Mouse (Mus musculus) embryonic stem cell, embryonic (primary cell): Measurements from ENCODE around the gene Tex36.

Source experiments
- CTCF ChIA-PET, 4 experiments: fragments of 300-600 bp in 2 of 4; fragments of 350-600 bp in 2 of 4; sonication (Branson Sonifier 250); formaldehyde crosslinking; loops; one replicate each; lab custom pipeline; 2022; ENCODE audit warnings: inconsistent platforms in 2 of 4; lab: Charles Lee
- POLR2A ChIA-PET, 4 experiments: fragments of 300-600 bp in 2 of 4; fragments of 350-600 bp in 2 of 4; sonication (Branson Sonifier 250); formaldehyde crosslinking; loops; one replicate each; lab custom pipeline; 2022; ENCODE audit warnings: antibody characterized with exemption in 4 of 4, inconsistent platforms in 1 of 4; lab: Charles Lee

Gene Tex36

DNA sequence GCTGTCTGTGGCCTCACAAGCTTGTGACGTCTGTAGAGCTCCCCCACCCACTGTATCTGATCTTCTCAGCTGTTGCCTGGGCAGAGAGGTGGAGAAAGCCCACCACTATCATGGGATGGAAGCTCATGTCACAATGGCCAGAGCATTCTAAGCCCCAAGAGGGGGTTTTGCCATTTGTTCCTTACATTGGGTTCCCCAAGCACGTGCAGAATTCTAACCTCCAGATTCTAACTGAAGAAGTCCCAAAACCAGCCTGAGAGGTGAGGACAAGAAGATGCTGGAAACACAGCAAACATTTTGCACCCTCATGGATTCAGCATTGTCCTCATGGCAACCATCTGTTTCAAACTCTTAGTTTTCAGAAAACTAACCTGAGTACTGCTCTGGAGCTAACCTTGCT lies at the start of gene Tex36:
Gene Tex36, minus strand, starts transcription at position 101 of the 400 bp plus-strand sequence.
- ChIA-PET CTCF (interaction anchor here in 2 of 4 experiments (0.6 to 0.7 kb wide), 2 partner anchors 740 to 1022 kb away, joined by 3 to 10 read pairs; no protein-coding TSS in a partner anchor), POLR2A (interaction anchor here in 1 of 4 experiments (0.5 kb wide), 1 partner anchor 96 kb away, joined by 3 read pairs; no protein-coding TSS in a partner anchor)

GRCm38 (mm10) chr7:133645716-133646115 lies 43.8 kb upstream of the Tex36 start:
- ChIA-PET POLR2A (interaction anchor here in 3 of 4 experiments (0.9 to 5.5 kb wide), 3 partner anchors 8 to 9 kb away, joined by 4 to 21 read pairs (median 5); partner anchors contain the start of gene Edrf1 (in 3 of the 3)), CTCF (no interaction called here)

DNA sequence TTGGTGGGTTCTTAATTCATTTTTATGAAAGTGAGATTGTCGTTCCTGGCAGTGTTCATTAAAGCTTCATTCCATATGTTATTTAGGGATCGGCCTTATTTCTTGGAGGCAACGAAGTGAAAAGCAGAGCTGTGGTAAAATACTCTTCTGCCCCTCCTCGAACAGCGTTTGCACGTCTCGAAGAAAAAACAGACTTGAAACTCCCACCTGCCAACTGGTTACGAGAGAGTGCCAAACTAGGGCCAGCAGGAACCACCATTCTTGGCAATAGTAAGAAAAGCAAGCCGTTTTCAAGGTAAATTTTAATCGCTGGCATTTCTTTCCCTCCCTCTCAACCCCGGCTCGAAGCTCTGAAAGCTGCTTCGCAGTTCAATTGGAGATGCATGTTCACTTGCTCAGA lies 36.9 kb upstream of the Tex36 start:
- CTCF ChIA-PET, result interaction anchor here in 1 of 4 experiments (0.7 kb wide), 1 partner anchor 236 kb away, joined by 3 read pairs; no protein-coding TSS in a partner anchor
- POLR2A ChIA-PET, result interaction anchor here (0.6 to 6.1 kb wide), 23 partner anchors 10 to 903 kb away, joined by 3 to 71 read pairs (median 4); partner anchors contain the start of gene Fank1 (in 1 of the 4)

DNA sequence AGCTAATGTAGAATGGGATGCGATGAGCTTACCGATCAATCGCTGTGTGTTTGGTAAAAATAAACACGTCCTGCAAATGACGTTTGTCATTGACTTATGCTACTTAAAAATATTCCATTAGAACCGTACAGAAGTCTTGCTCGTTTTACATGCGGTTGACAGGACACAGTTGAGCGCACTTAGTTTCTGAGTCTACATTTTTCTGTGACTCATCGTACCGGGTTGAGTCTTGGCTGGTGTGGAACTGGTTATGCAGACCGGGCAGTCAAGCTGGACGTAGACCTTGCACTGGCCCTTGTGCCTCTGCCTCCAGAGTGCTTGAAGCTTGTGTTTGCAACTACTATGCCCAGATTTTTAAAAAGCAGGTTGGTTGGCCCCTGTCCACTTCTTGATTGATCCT lies 36.3 kb upstream of the Tex36 start:
- POLR2A ChIA-PET, result interaction anchor here (0.6 to 6.1 kb wide), 40 partner anchors 10 to 903 kb away, joined by 3 to 71 read pairs (median 6); partner anchors contain the start of genes Fank1 (in 2 of the 4), Uros (in 1 of the 4) and Zranb1 (in 1 of the 4)
- CTCF ChIA-PET, result interaction anchor here in 3 of 4 experiments (0.6 to 1.7 kb wide), 4 partner anchors 35 to 577 kb away, joined by 3 to 17 read pairs (median 4); no protein-coding TSS in a partner anchor

- CTCF ChIA-PET, result interaction anchor here (0.6 to 2.1 kb wide), 32 partner anchors 15 to 1513 kb away, joined by 3 to 17 read pairs (median 4); partner anchors contain the start of gene Fank1 (in 1 of the 4)
- POLR2A ChIA-PET, result interaction anchor here (0.6 to 6.1 kb wide), 132 partner anchors 8 to 1321 kb away, joined by 3 to 71 read pairs (median 4); partner anchors contain the start of genes Abraxas2 (in 2 of the 4), Fank1 (in 2 of the 4), Fgfr2 (in 2 of the 4) and Zranb1 (in 2 of the 4)
Observed at GRCm38 (mm10) chr7:133637361-133638305, 35.7 kb upstream of the Tex36 start, which contains the start of gene Edrf1. TSS of gene Edrf1 (plus strand) at chr7:133637543.

GRCm38 (mm10) chr7:133636738-133637352 lies 34.9 kb upstream of the Tex36 start:
- POLR2A ChIA-PET, result interaction anchor here (0.5 to 6.1 kb wide), 148 partner anchors 8 to 1321 kb away, joined by 3 to 71 read pairs (median 4); partner anchors contain the start of genes Fgfr2 (in 3 of the 4), Abraxas2 (in 2 of the 4), Fank1 (in 2 of the 4) and Zranb1 (in 2 of the 4)
- CTCF ChIA-PET, result interaction anchor here (0.5 to 2.1 kb wide), 52 partner anchors 12 to 1652 kb away, joined by 3 to 17 read pairs (median 4); partner anchors contain the start of gene Fam196a (in 1 of the 4)

DNA sequence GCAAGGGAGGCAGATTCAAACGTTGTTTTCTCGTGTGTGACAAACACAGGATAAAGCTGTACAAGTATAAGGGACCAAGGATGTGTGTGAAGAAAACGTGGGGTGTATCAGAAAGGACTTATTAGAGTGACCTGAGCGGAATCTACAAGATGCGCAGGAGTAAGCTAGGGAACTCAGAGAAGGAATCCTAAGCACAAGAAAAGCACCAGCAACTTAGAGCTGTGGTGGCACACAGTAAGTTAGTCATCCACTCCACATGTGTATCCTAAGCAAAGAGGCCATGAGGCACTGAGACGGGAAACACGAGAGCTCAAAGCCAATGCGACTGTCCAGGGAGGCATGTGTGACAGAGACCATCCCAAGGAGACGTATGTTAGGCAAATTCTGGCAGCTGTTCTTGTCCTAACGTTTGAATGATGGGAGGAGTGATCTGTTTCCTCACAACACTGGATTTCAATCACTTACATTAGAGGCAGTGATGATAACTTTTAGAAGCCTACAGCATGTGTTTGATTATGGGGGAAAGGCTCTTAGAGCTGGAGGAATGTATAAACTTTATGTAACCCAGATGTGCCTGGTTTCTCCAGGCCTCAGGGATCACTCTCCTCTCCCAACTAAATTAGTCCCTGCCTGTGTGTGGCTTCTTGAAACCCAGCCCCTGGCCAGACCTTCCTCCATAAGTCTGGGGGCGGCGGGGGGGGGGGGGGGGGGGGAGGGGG lies 33.1 kb upstream of the Tex36 start:
- ChIA-PET POLR2A (interaction anchor here in 3 of 4 experiments (0.5 to 6.1 kb wide), 7 partner anchors 10 to 647 kb away, joined by 3 to 71 read pairs (median 4); no protein-coding TSS in a partner anchor), CTCF (interaction anchor here in 2 of 4 experiments (1.0 to 1.2 kb wide), 2 partner anchors 79 to 824 kb away, joined by 4 to 5 read pairs; no protein-coding TSS in a partner anchor)

- POLR2A ChIA-PET, result no interaction called here
- CTCF ChIA-PET, result no interaction called here
Observed at GRCm38 (mm10) chr7:133632476-133632875, 30.5 kb upstream of the Tex36 start.

DNA sequence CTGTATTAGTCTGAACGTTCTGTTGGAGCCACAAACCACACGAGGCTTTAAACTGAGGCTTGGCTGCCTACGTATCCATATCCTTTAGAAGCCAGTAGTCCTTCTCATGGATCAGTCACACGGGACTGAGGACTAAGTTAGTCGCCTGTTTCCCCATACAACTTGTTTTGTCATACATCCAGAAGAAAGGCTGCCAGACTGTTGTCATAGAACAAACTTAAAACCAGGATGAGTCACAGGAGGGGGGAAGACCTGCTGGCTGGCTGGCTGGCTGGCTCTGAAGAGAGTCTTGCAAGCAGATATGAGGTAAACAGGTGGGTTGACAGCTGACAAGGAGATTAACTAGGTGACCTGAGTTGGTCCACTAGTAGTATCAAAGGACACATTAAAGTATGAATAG lies 28.9 kb upstream of the Tex36 start:
- ChIA-PET POLR2A (no interaction called here), CTCF (no interaction called here)

DNA sequence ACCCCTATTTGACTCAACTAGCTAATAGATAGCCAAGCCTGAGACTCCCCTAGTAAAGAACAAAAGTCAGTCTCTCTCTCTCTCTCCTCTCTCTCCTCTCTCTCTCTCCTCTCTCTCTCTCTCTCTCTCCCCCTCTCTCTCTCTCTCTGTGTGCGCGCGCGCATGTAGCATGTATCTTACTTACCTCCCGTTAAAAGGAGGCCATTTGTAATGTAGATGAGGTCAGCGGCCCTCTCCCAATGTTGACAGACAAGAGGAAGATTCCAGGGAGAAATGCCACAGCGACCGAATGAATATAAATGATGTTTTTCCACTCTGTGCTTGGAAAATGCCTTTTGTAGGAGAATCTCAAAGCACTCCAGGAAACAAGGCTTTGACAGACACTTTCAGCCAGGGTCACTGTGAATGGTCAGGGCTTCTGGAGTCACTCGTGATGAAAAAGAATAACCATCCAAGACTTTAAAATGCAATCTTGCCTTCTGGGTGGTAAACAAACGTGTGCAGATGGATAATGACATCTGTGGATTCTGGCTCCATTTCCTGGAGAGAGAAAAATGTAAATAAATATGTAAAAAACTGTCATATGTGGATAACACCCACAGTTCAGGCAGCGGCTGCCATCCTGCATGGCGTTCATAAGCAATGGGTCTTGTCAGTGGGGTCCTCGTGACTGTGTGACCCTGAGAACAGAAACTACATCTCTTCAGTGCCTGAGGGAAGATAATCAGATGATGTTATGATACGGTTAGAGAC lies 25.4 kb upstream of the Tex36 start:
- POLR2A ChIA-PET, result interaction anchor here in 1 of 4 experiments (1.3 kb wide), 1 partner anchor 13 kb away, joined by 3 read pairs; no protein-coding TSS in a partner anchor
- CTCF ChIA-PET, result no interaction called here

DNA sequence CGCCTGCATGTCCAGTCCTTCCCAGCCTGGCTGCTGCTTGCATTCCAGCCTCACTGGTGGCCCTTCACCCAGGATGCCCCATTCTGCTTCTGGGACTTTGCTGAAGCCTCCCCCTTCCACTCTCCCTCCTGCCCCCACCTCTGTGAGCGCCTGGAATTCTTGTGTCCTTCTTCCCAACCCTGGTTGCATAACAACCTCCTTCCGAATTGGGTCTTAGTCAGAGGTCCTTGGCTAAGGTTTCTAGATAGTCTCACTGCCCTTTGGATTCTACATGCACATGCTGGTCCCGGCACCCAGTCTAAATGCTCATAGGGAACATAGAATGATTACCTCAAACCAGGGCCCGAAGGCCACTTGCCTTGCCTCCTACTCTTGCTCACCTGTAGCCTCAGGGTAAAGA lies 21.3 kb upstream of the Tex36 start:
- CTCF ChIA-PET, result no interaction called here
- POLR2A ChIA-PET, result interaction anchor here in 1 of 4 experiments (1.2 kb wide), 1 partner anchor 14 kb away, joined by 7 read pairs; the partner anchor contains the start of gene Edrf1

DNA sequence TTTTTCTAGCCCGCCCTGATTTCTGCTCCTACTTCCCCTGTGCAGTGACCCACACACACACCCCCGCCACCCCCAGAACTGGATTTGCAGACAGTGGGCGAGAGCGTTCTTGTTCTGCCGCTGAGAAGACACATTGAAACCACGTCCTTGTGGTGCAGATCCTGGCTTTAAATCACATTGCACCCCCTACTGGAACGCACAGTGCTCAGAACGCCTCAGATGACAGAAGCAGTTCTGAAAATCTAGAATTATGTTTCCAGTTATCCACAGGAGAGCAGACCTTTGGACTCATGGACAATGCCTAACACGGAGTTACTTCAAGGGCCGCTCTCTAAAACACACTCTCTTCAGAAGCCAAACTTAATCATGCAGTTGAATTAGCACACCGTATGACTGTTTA lies 18.8 kb upstream of the Tex36 start:
- ChIA-PET CTCF (no interaction called here), POLR2A (interaction anchor here in 1 of 4 experiments (0.8 to 2.2 kb wide), 2 partner anchors 9 to 17 kb away, joined by 3 to 12 read pairs; partner anchors contain the start of gene Edrf1)

- CTCF ChIA-PET, result no interaction called here
- POLR2A ChIA-PET, result interaction anchor here in 1 of 4 experiments (2.8 kb wide), 1 partner anchor 24 kb away, joined by 8 read pairs; the partner anchor contains the start of gene Edrf1
Observed at GRCm38 (mm10) chr7:133612981-133613380, 11.0 kb upstream of the Tex36 start.

DNA sequence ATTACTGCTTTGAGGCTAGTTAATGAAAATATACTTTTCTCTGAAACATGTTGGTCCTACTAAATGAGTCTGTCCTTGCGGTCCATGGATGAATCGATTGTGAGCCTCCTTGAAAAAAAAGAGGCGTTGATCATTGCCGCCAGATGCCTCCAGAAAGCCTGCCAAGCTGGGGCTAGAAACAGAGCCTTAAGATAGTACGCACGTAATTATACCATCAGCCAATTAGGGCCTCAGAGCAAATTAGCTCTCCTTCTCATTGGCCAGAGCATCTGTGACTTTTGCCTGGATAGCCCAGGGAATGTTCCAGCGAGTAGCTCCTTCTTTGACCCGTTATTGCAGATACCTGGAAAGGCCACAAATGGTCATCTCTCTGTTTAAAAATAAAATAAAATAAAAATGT lies 7.6 kb upstream of the Tex36 start:
- POLR2A ChIA-PET, result interaction anchor here in 1 of 4 experiments (0.6 to 1.3 kb wide), 2 partner anchors 13 to 250 kb away, joined by 3 to 4 read pairs; no protein-coding TSS in a partner anchor
- CTCF ChIA-PET, result no interaction called here

DNA sequence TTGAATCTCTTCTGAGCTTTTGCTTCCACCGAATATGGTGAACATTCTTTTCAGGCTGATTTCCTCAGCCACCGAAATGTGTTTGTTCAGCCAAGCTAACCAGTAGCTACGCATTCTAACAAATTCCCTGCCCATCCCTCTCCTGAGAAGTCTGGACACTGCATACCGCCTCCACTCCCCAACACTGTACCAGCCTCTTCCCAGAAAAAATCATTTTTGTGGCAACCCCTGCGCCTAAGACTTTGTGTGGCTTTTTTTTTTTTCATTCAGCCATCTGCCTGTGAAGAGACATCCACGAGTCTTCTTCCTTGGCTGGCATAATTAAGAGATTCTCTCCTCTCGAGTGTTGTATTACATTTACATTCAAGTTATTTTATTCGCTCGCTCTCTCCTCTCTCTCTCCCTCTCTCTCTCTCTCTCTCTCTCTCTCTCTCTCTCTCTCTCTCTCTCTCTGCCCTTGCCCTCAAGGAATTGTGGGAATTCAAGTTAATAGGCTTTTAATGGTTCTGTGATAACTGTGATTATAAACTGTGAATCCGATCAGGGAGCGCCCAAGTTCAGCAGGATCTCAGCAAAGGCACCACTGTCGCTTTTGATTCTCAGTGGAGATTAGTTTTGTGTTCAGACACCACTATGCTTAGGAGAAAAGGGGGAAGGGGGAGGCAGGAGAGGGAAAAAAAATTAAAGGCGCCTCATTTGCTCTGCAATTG lies 6.8 kb upstream of the Tex36 start:
- POLR2A ChIA-PET, result interaction anchor here in 3 of 4 experiments (0.6 to 1.3 kb wide), 5 partner anchors 14 to 1914 kb away, joined by 3 to 11 read pairs (median 4); partner anchors contain the start of gene Edrf1 (in 3 of the 3)
- CTCF ChIA-PET, result no interaction called here
